Mouse (Mus musculus): ENCODE results near the gene Lrr1. TPM values are rescaled to one million over a fixed set of nuclear protein-coding genes. Genes with fewer than 3 reads are reported as not detected.

Lrr1 gene
- 12.8 and 18.0 TPM in 2 replicates for polyA plus RNA-seq (2015; fragmentation: Nextera tagmentation; extraction: Ambion mirVana)

DNA sequence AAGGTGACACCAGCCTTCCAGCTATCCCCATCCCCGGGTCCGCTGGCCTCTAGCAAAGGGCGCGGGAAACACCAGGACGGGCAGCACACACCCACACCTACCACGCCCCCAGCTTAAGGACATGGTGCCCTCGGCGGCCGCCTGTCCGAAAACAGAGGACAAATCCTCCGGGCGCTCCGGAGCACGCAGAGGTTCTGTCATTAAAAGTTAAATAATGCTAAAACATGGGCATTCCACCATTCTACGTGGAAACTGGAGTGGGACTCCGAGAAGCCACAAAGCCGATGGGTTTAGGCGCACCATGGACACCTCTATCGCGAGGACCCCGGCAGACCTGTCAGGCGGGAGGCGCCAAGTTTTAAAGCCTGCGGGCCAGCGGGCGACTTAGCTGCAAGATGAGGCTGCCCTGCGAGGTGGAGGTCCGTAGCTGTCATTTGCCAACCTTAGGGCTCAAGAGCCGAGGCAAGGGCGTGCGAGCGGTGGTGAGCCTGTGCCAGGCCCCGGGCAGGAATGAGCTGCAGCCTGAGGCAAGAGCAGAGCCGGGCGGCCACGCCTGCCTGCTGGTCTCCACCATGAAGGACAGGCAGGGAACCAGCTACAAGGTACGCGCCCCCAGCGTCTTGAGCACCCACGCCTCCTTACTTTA is at the start of gene Lrr1:
Lrr1 (plus strand) TSS at position 354 of the 646 bp plus-strand sequence.
- Histone ChIP-seq H3K4me1 (peaks cover 17% of the 10 kb centered on the region), H3K4me3 (peak within 1 kb of the TSS; percentile 72), H3K27ac (replicated peaks) (peak within 1 kb of the TSS; percentile 64), H3K9me3 (no peaks in the 10 kb centered on the region), H3K4me2 (peak within 1 kb of the TSS; percentile 79), H3K27me3 (replicated peaks) (no peaks in the 10 kb centered on the region), H3K9ac (peak within 1 kb of the TSS; percentile 84), H3K36me3 (peaks cover 20% of the 10 kb centered on the region)
- under 1% methylated on average over 40 of the region's 40 CpGs for WGBS
- ATAC-seq (ENCODE audit: extremely low read depth, insufficient number of reproducible peaks, low FRiP score, low TSS enrichment): peak; percentile 80; the same call in 1 of the 2 replicates

GRCm38 (mm10) chr12:69119908-69120307 is 48.7 kb upstream of the Lrr1 start:
- H3K27me3 ChIP-seq (replicated peaks): no peaks in the 10 kb centered on the region
- H3K4me1 ChIP-seq: no peaks in the 10 kb centered on the region
- H3K9me3 ChIP-seq: no peaks in the 10 kb centered on the region
- no peaks in the 10 kb centered on the region for H3K36me3 ChIP-seq
- H3K4me2 ChIP-seq: no peak overlapping the region
- no peak for ATAC-seq (ENCODE audit: extremely low read depth, insufficient number of reproducible peaks, low FRiP score, low TSS enrichment)
- H3K4me3 ChIP-seq: no peak overlapping the region
- no peak overlapping the region for H3K27ac ChIP-seq (replicated peaks)
- no peak overlapping the region for H3K9ac ChIP-seq
- 83% methylated on average over 6 of the region's 6 CpGs for WGBS

DNA sequence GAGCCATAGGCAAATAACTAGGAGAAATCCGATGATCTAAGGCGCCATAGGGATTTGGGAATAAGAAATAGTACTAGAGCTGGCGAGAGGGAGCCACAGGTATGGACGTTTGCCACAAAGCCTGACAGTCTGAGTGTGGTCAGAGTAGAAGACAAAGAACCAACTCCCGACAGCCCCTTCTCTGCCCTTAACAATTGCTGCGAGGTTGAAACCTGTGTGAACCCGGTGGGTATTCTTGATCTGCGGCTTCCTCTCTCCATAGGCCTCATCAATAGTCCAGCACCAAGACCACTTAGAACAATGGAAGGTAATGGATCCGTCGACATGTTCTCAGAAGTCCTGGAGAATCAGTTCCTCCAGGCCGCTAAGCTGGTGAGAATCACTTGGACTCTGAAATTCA is 45.8 kb upstream of the Lrr1 start:
- H3K27me3 ChIP-seq (replicated peaks): no peaks in the 10 kb centered on the region

GRCm38 (mm10) chr12:69125066-69125465 is 43.5 kb upstream of the Lrr1 start:
- Histone ChIP-seq H3K36me3 (no peaks in the 10 kb centered on the region), H3K9me3 (no peaks in the 10 kb centered on the region), H3K4me1 (no peaks in the 10 kb centered on the region), H3K27ac (replicated peaks) (no peak overlapping the region), H3K4me3 (no peak overlapping the region), H3K4me2 (no peak overlapping the region), H3K9ac (no peak overlapping the region), H3K27me3 (replicated peaks) (no peaks in the 10 kb centered on the region)
- ATAC-seq (ENCODE audit: extremely low read depth, insufficient number of reproducible peaks, low FRiP score, low TSS enrichment): no peak
- 81% methylated on average over 5 of the region's 5 CpGs for WGBS

More for the DNA sequence above, 45.8 kb upstream of the Lrr1 start:
- Histone ChIP-seq H3K27ac (replicated peaks) (no peak overlapping the region), H3K9ac (no peak overlapping the region), H3K4me2 (no peak overlapping the region), H3K9me3 (no peaks in the 10 kb centered on the region), H3K4me1 (no peaks in the 10 kb centered on the region), H3K36me3 (no peaks in the 10 kb centered on the region), H3K4me3 (no peak overlapping the region)
- no peak for ATAC-seq (ENCODE audit: extremely low read depth, insufficient number of reproducible peaks, low FRiP score, low TSS enrichment)
- WGBS: 82% methylated on average over 11 of the region's 11 CpGs

GRCm38 (mm10) chr12:69127170-69127569 is 41.4 kb upstream of the Lrr1 start:
- no peaks in the 10 kb centered on the region for H3K4me1 ChIP-seq
- no peaks in the 10 kb centered on the region for H3K27me3 ChIP-seq (replicated peaks)
- H3K4me2 ChIP-seq: no peak overlapping the region
- H3K36me3 ChIP-seq: no peaks in the 10 kb centered on the region
- H3K27ac ChIP-seq (replicated peaks): no peak overlapping the region
- H3K9me3 ChIP-seq: no peaks in the 10 kb centered on the region
- H3K4me3 ChIP-seq: no peak overlapping the region
- H3K9ac ChIP-seq: no peak overlapping the region
- no peak for ATAC-seq (ENCODE audit: extremely low read depth, insufficient number of reproducible peaks, low FRiP score, low TSS enrichment)
- 77% methylated on average over 5 of the region's 5 CpGs for WGBS

GRCm38 (mm10) chr12:69127626-69128025 is 41.0 kb upstream of the Lrr1 start:
- Histone ChIP-seq H3K36me3 (no peaks in the 10 kb centered on the region), H3K4me3 (no peak overlapping the region), H3K9me3 (no peaks in the 10 kb centered on the region), H3K9ac (no peak overlapping the region), H3K27ac (replicated peaks) (no peak overlapping the region), H3K27me3 (replicated peaks) (no peaks in the 10 kb centered on the region), H3K4me1 (no peaks in the 10 kb centered on the region), H3K4me2 (no peak overlapping the region)
- no peak for ATAC-seq (ENCODE audit: extremely low read depth, insufficient number of reproducible peaks, low FRiP score, low TSS enrichment)
- WGBS: 80% methylated on average over 3 of the region's 3 CpGs

GRCm38 (mm10) chr12:69129634-69130310 is 38.8 kb upstream of the Lrr1 start:
- Histone ChIP-seq H3K4me2 (peak overlapping the region; percentile 62), H3K9me3 (no peaks in the 10 kb centered on the region), H3K4me3 (peak overlapping the region; percentile 35), H3K27me3 (replicated peaks) (no peaks in the 10 kb centered on the region), H3K36me3 (no peaks in the 10 kb centered on the region), H3K4me1 (no peaks in the 10 kb centered on the region), H3K9ac (peak overlapping the region; percentile 42; the same call in 1 of the 2 replicates), H3K27ac (replicated peaks) (no peak overlapping the region)
- ATAC-seq (ENCODE audit: extremely low read depth, insufficient number of reproducible peaks, low FRiP score, low TSS enrichment): no peak
- 40% methylated on average over 18 of the region's 18 CpGs for WGBS

- Histone ChIP-seq H3K9me3 (no peaks in the 10 kb centered on the region), H3K27me3 (replicated peaks) (no peaks in the 10 kb centered on the region), H3K27ac (replicated peaks) (no peak overlapping the region), H3K4me2 (peak overlapping the region; percentile 62), H3K4me1 (no peaks in the 10 kb centered on the region), H3K4me3 (peak overlapping the region; percentile 35), H3K36me3 (no peaks in the 10 kb centered on the region), H3K9ac (peak overlapping the region; percentile 42; the same call in 1 of the 2 replicates)
- 58% methylated on average over 12 of the region's 12 CpGs for WGBS
- no peak for ATAC-seq (ENCODE audit: extremely low read depth, insufficient number of reproducible peaks, low FRiP score, low TSS enrichment)
Measured at GRCm38 (mm10) chr12:69130486-69130885, 38.1 kb upstream of the Lrr1 start.

- Histone ChIP-seq H3K4me1 (no peaks in the 10 kb centered on the region), H3K4me2 (no peak overlapping the region), H3K27me3 (replicated peaks) (no peaks in the 10 kb centered on the region), H3K4me3 (no peak overlapping the region), H3K36me3 (no peaks in the 10 kb centered on the region), H3K9ac (no peak overlapping the region), H3K27ac (replicated peaks) (no peak overlapping the region), H3K9me3 (no peaks in the 10 kb centered on the region)
- no peak for ATAC-seq (ENCODE audit: extremely low read depth, insufficient number of reproducible peaks, low FRiP score, low TSS enrichment)
- WGBS: 58% methylated on average over 6 of the region's 6 CpGs
Measured at GRCm38 (mm10) chr12:69131267-69131666, 37.3 kb upstream of the Lrr1 start.

DNA sequence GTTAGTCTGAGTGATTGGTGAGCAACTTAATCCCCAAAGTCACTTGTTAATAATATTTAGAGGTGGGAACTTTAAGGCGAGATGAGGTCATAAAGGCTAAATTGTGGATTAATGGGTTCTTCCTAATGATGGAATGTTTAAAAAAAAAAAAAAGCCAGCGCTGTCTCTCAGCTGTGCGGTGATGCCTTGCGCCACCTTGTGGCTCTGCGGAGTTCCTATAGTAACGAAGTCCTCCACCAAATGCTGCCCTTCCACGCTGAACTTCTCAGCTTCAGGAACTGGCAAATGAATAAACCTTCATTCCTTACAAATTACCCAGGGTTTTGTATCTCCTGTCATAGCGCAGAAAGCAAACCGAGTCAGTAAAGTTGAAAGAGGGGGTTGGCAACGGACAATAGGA is 36.6 kb upstream of the Lrr1 start:
- no peaks in the 10 kb centered on the region for H3K9me3 ChIP-seq
- no peak overlapping the region for H3K4me3 ChIP-seq
- no peak overlapping the region for H3K27ac ChIP-seq (replicated peaks)
- H3K4me2 ChIP-seq: no peak overlapping the region
- no peak overlapping the region for H3K9ac ChIP-seq
- H3K36me3 ChIP-seq: no peaks in the 10 kb centered on the region
- no peak for ATAC-seq (ENCODE audit: extremely low read depth, insufficient number of reproducible peaks, low FRiP score, low TSS enrichment)
- 7% methylated on average over 10 of the region's 10 CpGs for WGBS
- H3K4me1 ChIP-seq: no peaks in the 10 kb centered on the region
- H3K27me3 ChIP-seq (replicated peaks): no peaks in the 10 kb centered on the region

DNA sequence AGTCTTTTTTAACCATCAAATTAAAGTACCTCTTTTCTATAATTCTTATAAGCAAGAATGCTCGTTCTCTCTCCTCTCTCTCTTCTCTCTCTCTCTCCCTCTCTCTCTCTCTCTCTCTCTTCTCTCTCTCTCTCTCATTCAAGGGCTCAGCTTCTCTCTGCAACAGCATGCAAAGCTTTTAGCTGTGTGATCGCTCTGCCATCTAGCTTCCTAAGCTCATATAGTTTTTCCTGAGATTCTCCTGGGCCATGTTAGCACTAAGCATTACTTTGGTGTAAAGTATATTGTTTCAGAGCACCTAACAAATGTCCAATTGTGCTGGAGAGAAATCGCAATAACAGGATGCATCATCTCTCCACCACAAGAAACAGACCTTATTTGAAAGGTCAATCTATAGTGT is 29.4 kb upstream of the Lrr1 start:
- Histone ChIP-seq H3K27me3 (replicated peaks) (no peaks in the 10 kb centered on the region), H3K9me3 (no peaks in the 10 kb centered on the region), H3K36me3 (no peaks in the 10 kb centered on the region), H3K4me1 (no peaks in the 10 kb centered on the region), H3K9ac (no peak overlapping the region), H3K4me3 (no peak overlapping the region), H3K27ac (replicated peaks) (no peak overlapping the region), H3K4me2 (no peak overlapping the region)
- no peak for ATAC-seq (ENCODE audit: extremely low read depth, insufficient number of reproducible peaks, low FRiP score, low TSS enrichment)
- WGBS: 75% methylated on average over 3 of the region's 3 CpGs

DNA sequence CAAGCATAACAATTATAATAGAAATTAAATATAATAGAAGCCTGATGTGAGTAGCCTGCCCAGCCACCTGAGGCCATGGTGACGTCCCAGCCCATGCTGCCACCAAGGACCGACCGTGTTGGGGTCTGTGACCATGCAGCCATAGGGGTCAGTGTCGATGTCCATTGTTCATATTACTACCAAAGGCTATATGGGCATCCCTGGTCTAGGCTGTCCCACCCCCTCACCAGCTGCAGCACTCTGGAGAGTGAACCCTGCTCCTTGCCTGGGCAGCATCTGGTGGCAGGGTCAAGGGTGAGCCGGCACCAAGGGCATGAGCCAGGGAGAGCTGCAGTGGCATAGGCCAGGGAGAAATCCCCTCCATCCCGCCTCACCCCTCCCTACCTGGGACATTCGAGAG is 28.8 kb upstream of the Lrr1 start:
- Histone ChIP-seq H3K4me2 (no peak overlapping the region), H3K9me3 (no peaks in the 10 kb centered on the region), H3K9ac (no peak overlapping the region), H3K27me3 (replicated peaks) (no peaks in the 10 kb centered on the region), H3K4me3 (no peak overlapping the region), H3K4me1 (no peaks in the 10 kb centered on the region), H3K36me3 (no peaks in the 10 kb centered on the region), H3K27ac (replicated peaks) (no peak overlapping the region)
- no peak for ATAC-seq (ENCODE audit: extremely low read depth, insufficient number of reproducible peaks, low FRiP score, low TSS enrichment)
- 78% methylated on average over 7 of the region's 7 CpGs for WGBS
